Mouse (Mus musculus) layer of hippocampus, adult 9-11 months (tissue): ENCODE measurements around the gene Mrrf.

ENCODE experiments used
- DNase-seq: peaks from one replicate; pipeline ENCODE4 v3.0.0; 2022

Mrrf gene

GRCm38 (mm10) chr2:36136300-36136941, at the start of gene Mrrf, which contains the start of gene Rbm18:
Gene Mrrf (plus strand): TSS chr2:36136389.
Gene Rbm18 (minus strand): TSS chr2:36136773.
- DNase-seq: peak; percentile 93

GRCm38 (mm10) chr2:36089190-36089589, 47.0 kb upstream of the Mrrf start:
- no peak for DNase-seq

GRCm38 (mm10) chr2:36090853-36091741, 45.1 kb upstream of the Mrrf start:
- no peak for DNase-seq

- DNase-seq: no peak
Measured at GRCm38 (mm10) chr2:36092748-36093147, 43.4 kb upstream of the Mrrf start.

GRCm38 (mm10) chr2:36093301-36093700, 42.9 kb upstream of the Mrrf start:
- DNase-seq: no peak

GRCm38 (mm10) chr2:36093914-36094475, 42.2 kb upstream of the Mrrf start:
- no peak for DNase-seq

- no peak for DNase-seq
Measured at GRCm38 (mm10) chr2:36097129-36097815, 38.9 kb upstream of the Mrrf start.

GRCm38 (mm10) chr2:36098021-36098420, 38.2 kb upstream of the Mrrf start:
- DNase-seq: no peak

- DNase-seq: no peak
Measured at GRCm38 (mm10) chr2:36099739-36100138, 36.5 kb upstream of the Mrrf start.

GRCm38 (mm10) chr2:36101866-36102558, 34.2 kb upstream of the Mrrf start:
- DNase-seq: no peak

GRCm38 (mm10) chr2:36102559-36102946, 33.6 kb upstream of the Mrrf start:
- no peak for DNase-seq

- no peak for DNase-seq
Measured at GRCm38 (mm10) chr2:36103069-36103554, 33.1 kb upstream of the Mrrf start.

- no peak for DNase-seq
Measured at GRCm38 (mm10) chr2:36103555-36104367, 32.4 kb upstream of the Mrrf start.

- DNase-seq: no peak
Measured at GRCm38 (mm10) chr2:36104436-36104955, 31.7 kb upstream of the Mrrf start.

GRCm38 (mm10) chr2:36104956-36105741, 31.0 kb upstream of the Mrrf start, which contains the start of gene Lhx6:
Gene Lhx6 (minus strand): TSS chr2:36105408.
- DNase-seq: no peak

- no peak for DNase-seq
Measured at GRCm38 (mm10) chr2:36108615-36109014, 27.6 kb upstream of the Mrrf start.

- DNase-seq: no peak
Measured at GRCm38 (mm10) chr2:36112632-36113031, 23.6 kb upstream of the Mrrf start.

- DNase-seq: no peak
Measured at GRCm38 (mm10) chr2:36126795-36127429, 9.3 kb upstream of the Mrrf start.

GRCm38 (mm10) chr2:36127973-36128372, 8.2 kb upstream of the Mrrf start:
- DNase-seq: no peak

GRCm38 (mm10) chr2:36129051-36129450, 7.1 kb upstream of the Mrrf start:
- DNase-seq: no peak
